Mouse (Mus musculus): Measurements from ENCODE around the gene Tmem59l.

- TF ChIP-seq POLR2A (IDR thresholded peaks at IDR 0.05; ENCODE audit: borderline replicate concordance, control insufficient read depth, low read depth, low read length), result no peak
- TF ChIP-seq CTCF (IDR thresholded peaks at IDR 0.05; ENCODE audit: control insufficient read depth, insufficient read depth, low read length), result no peak
These were observed 18.4 kb downstream of the Tmem59l start for GRCm38 (mm10) chr8:70468733-70469132.

Data from bone marrow, adult 2 months (tissue).